Mouse (Mus musculus) lung, postnatal 4 days (tissue): ENCODE measurements around the gene Ptprf.

Source experiments
- DNase-seq, 2 experiments: peaks; one replicate each; pipeline ENCODE4 v3.0.0; 2021

The Ptprf gene

DNA sequence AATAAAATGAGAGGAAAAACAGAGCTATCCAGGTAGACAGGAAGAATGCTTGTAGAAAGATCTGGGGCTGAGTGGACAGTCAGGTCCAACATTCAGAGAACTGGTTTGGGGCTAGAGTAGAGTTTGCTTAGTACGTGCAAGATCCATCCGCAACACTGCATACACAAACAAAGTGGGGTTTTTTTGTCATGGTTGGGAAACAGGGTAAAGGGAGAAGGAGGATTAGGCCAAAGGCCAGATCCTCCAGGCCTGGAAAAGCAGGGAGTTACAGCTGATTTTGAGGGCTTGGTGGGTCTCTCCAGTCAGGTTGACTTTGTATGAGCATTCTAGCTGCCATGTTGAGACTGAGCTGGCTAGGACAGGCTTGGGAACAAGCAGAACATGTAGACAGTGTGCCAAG, 85.3 kb downstream of the Ptprf start:
- no peak for DNase-seq

DNA sequence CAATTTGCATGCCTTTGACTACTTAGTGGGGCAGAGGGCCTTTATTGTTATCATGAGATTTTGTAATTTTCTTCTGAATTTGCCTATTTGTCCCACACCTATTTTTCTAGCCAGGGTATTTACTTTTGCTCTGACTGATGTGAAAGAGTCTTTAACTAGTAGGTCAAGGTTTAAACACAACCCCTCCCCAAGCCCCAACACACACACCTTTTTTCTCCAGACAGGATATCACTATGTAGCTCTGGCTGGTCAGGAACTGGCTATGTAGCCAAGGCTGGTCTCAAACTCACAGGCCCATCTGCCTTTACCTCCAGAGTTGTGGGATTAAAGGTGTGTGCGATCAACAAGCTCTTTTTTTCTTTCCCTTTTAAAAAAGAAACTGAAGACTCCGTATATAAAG, 92.1 kb downstream of the Ptprf start:
- no peak for DNase-seq

DNA sequence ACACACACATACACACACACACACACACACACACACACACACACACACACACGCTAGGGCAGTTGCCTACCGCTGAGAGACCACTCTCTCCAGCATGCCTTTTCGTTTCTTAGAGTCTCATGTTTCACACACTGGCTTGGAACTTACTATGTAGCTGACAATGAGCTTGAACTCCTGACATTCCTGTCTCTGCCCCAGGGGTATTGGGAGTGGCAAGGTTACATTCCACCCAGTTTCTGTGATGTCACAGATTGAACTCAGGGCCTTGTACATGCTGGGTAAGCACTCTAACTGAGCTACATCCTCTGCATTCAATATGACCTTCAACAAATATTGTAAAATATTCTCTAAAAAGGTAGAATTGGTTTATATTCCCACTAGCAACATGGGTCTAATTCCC, 92.6 kb downstream of the Ptprf start:
- DNase-seq, result no peak

DNA sequence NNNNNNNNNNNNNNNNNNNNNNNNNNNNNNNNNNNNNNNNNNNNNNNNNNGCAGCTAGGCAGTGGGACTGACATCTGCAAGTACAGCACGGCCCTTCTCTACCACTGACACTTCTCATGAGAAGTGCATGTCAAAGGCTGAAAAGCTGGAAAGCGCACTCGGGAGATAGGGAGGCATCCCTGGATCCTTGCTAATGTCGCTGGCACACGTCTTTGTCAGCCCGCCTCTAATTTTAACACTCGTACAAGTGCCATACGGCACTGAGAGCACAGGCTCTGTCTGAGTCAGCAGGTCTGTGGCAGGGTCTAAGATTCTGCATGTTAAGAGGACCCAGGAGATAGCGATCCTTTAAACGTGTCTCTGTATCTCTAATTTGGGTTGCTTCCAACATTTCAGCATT, 95.0 kb downstream of the Ptprf start:
- DNase-seq, result no peak

DNA sequence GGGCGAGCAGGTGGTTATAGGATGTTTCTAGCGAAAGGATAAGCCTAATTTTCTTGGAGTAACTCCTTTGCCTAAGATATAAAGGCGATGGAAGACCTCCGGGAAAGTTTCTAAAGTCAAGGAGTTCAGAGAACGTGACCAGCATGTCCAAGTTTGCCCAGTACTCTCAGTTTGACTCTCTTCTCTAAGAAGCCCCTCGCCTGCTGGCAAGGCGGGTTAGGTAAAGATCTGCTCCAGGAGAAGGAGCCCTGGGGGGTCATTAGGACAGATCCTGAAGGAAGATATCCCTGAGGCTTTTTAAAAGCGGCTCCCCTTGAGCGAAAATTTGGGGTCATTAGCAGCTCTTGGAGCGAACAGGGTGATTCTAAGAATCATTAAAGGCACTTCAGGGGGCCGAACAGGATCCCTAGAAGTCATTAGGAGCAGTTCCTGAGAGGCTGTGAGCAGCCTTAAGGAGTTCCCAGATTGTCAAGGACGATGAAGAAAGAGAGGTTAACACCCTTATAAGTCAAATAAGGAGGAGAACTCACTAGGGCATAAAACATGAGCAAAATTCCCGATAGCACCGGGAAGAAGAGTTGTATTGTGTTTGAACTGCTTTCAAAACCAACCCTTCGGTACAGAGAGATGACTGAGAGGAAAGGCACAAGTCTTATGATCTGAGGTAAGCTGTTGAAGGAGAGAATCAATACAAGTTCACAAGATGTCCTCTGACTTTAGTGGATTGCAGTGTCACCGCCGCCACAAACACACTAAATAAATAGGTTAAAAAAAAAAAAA, 110.7 kb downstream of the Ptprf start:
- DNase-seq, result no peak

DNA sequence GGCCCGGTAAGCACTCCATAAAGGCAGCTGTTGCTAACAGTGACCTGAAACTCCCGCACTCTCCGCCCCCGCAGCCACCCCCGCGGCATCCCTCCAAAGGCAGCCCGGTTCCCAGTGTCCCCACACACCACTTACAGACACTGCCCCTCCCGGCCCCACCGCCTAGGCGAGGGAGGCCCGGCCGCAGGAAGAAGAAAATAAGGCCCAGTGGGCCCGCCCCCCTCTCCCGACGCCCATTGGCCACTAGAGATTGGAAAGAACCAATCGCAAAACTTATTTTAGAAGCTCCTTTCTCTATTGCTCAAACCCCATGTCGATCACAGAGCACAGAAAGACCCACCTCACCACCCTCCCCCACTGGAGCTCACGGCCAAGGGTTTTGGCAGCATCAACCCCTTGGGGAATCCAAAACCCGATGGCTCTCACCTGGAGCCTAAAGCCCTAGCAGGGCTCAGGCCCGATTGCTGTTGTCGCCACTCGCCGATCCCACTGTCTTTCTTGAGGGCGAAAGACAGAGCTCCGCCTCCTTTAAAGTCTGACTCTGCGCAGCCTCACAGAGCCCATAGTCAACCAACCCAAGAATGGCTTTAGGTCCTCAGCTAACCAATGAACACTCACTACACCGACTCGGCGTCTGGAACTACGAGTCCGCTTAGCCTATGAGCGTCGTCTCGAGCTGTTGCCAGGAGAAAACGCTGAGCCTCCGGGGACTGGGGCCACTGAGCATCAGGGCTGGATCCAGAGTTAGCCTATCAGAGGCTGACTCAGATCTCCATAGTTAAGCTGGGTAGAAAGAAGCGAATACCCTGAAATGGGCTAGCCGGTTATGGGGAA, 111.5 kb downstream of the Ptprf start, which contains the start of gene Kdm4a:
Gene Kdm4a, minus strand, starts transcription at position 577 of the 834 bp plus-strand sequence.
- peak; percentile 92 to 96 for DNase-seq

DNA sequence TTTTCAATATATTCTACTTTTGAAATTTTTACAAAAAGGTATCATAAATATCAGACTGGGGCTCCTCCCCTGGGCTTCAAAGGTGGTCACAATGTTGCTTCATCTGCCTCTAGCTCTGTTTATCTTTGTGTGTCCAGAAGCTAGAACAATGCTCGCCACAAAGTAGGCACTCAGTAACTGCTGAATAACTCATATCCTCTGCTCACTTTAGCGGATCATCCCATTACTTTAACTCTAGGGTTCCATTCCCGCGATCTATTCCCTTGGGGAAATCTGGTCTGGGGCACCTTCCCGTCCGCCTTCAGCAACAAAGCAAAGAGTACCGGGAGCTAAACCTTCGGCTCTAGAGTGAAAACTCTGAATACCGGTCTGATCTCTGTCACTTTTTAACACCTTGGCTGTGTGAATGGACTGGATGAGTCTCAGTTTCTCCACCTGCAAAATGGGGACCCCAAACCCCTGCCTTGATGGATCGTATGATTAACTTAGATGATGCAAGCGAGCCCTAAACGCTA, 112.2 kb downstream of the Ptprf start:
- no peak for DNase-seq

DNA sequence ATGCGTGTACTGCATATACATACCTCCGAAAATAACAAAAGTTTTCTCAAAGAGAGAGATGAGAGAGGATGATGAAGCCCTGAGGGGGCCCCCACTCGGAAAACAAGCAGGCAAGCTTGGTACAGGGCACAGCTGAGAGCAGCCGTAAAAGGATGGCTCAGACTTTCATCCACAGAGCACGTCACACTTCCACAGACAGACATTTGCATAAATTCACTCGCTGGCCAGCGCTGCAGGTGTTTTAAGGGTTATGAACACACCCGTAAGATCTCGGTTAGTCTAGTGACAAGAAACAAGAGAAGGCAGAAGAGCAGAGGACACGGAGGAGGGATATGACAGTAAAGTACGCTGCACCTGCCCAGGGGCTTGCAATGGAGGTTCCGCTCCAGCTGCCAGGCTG, 118.7 kb downstream of the Ptprf start:
- no peak for DNase-seq

DNA sequence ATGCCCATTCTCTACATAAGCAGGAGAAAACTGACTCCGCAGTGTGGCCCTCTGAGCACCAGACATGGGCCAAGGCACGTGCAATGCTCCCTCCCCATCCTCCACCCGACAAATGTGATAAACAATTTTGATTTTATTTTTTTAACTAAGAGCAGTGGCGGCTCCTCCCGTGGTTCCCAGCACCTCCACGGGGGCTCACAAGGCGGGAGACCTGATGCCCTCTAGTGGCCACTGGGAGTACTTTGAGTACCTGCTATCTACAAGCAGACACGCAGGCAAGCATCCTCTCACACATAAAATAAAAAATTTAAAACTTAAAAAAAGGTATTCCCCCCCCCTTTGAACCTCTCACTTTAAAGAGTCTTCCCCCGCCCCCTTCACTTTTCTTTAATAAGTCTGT, 120.2 kb downstream of the Ptprf start:
- DNase-seq, result no peak

DNA sequence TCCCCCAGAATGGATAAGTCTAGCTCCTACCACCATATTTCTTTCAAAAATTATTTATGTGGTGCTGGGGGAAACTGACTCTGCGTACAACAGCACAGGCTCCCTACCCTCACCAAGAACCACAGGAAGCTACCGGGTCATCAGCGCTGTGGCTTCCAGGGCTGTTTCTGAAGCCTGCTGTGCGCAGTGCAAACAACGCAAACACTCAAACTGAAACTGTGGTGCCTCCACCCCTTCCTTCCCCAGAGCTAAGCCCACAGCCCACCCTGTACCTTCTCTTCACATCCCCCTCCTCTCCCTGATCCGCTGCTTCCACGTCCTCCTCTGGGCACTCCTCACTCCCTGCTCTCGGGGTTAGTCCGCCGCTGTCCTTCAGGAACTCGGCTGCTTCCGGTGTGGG, 129.1 kb downstream of the Ptprf start:
- no peak for DNase-seq
